Mouse (Mus musculus) right cerebral cortex, adult 18-20 months (tissue): ENCODE results near the gene Mrps14.

ENCODE experiments used
- DNase-seq: peaks from one replicate; pipeline ENCODE4 v3.0.0; 2022; ENCODE audit warnings: mixed read lengths

Mrps14 gene

DNA sequence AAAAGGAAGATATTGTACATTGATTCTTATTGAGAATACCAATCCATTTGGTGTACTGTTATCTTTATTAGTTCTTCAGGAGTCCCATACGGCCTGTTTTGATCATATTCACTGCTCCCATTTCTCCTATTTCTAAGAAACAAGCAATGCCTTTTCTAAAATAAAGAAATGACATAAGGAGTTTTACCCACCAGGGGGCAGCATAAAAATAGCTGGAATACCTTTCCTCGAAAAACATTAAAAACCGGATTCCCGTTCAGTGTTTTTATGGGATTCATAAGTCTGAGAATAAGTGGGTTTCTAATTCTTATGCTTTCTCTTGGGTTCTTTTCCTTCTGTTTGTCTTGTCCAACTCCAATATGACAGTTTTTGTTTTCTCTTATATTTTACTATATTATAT lies 36.0 kb downstream of the Mrps14 start:
- DNase-seq: no peak

DNA sequence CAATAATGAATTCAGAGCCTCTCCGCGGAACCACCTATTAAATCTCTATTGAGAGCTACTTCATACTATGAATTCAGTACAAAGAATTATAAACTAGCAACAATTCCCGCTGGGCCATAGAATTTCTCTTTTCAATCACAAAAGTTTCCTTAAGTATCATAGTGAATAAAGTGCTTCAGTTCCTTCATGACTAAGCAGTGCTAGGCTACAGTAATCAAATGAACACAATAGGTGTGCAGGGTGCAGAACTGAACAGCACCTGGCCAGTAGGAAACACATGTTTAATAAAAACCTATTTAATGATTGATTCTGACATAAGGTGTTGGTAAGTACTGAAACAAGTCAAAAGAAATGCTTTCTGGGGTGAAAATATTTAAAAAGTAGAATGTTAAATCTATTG lies 37.1 kb downstream of the Mrps14 start:
- DNase-seq: no peak

DNA sequence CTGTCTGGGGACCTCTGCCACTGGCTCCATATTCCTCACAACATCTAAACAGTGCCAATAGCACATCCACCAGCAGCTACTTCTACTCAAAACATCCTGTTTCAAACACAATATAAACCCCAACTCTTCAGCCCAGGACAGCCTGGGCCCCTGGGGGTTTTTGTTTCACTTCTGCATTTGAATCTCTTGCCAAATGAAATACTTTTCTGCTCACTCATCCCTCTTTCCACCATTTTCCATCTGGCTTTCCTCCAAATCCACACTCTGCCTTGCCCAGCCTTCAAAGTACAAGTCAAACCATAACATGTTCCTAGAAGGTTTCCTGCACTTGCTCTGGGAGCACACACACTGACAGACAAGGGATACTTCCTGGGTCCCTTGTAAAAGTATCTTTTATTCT lies 38.9 kb downstream of the Mrps14 start:
- no peak for DNase-seq

DNA sequence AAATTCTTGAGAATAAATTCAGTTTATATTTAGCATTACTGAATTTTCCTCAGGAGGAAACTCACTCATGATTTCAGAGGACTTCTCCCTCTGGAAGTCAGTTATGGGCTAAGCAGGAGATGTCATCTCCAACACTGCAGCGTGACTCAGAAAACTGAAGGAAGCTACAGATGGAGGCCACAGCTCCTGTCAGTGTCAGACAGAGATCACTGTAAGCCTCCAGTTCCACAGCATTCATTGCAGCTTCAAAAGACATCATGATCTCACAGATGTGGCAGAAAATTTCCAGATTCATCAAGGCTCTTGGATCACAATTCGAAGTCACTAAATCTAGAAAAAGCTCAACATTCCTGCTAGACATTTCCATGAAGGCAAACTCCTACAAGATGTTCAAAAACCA lies 43.0 kb downstream of the Mrps14 start:
- DNase-seq: no peak

DNA sequence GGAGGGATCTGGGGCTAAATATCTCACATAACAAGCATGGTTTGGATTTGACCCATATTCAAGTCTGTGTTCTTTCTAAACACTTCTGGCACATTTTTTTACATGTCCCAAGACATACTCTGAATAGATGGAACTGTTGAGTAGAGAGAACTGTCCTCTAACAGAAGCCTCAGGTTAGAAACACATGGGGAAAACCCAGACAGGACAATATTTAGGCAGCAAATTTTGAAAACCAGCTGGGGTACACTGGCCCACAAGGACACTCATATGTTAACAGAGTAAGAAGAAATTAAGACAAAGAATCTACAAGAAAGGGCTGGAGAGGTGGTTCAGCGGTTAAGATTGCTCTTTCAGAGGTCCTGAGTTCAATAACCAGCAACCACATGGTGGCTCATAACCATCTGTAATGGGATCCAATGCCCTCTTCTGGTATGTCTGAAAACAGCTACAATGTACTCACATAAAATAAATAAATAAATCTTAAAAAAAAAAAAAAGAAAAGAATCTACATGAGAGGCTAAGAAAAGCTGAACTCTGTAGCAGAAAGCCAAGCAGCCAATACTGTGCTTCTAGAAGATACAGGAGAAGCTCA lies 43.9 kb downstream of the Mrps14 start:
- no peak for DNase-seq

DNA sequence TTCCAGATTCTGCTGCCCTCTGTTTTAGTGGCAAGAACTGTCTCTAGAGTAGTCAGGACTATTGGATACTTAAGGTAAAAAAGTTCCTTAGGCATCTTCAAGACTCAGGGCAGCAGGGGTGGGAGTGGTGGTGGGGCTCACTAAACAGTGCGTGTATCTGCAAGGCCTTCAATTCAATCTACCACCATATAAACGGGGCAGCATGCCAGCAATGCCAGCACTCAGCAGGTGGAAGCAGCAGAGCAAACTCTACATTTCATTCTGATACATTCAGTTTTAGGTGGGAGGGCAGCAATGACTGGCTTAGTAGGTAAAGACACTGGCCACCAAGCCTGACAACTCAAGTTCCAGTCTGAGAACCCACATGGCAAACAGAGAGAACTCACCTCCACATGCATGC lies 45.1 kb downstream of the Mrps14 start:
- DNase-seq: no peak

DNA sequence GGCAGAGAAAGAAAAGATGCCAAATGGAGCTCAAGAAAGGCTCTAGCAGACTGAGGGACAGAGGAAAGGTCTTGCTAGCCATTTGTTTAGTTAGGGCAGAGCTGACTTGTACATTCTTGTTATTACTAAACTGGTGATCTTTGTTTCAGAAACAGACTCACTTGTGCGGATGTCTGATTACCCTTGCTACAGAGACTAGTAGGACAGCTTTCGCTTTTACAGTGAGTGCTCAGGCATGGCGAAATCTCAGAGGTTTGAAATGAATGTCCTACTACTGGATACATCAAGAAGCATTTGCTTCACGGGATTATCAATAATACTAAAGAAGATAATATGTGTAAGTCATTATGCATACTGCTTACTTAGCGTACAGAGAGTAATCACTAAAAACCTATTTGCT lies 49.7 kb downstream of the Mrps14 start:
- no peak for DNase-seq

DNA sequence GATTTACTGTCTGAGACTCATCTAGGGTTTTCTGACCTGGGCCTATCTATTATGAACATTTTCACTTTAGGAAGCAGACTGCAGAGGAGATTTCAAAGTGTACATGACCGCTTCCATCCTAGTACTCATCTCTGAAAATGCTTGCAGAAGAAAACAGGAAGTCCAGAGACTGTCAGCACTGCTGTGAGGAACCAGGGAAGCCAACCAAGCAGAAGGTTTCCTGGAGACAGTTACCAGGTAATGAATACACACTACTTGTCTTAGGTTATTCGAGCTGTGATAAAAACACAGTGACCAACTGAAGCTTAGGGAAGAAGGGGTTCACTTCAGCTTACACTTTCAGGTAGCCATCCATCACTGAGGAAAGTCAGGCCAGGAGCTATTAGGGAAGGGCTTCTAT lies 50.9 kb downstream of the Mrps14 start:
- no peak for DNase-seq

DNA sequence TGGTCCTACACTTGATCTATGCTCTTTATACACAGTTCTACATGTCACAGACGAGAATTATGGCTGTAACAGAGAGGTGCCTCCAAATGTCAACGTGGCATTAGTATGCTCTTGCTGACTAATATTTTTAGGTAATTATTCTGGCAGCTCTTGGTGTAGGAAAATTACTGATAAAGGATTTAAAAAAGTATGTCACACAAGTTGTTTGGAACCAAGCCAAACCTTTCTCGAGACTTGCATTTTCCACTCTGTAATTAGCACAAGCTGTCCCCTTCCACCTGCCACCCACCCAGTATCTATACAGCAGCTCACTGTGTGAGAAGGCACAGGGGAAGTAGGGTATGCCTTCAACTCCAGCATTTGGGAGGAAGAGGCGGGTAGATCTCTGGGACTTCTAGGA lies 51.8 kb downstream of the Mrps14 start:
- DNase-seq: peak; percentile 37

DNA sequence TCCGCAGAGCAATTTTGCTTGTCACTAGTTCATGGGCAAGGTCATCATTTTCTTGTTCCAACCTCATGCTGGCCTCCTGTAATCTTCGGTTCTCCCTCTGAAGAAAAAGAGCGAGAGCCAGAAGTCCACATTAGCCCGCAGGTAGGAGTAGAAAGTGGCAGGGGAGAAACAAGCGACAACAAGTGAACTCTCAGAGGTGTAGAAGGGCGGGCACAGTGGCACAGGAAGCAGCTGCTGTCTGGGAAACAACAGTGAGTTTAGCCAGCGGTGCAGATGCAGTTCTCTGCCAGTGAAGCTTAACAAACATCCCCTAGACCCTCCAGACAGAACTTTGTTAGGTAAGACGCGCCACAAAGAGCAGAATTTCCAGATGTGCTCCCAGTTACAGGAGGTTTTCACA lies 52.5 kb downstream of the Mrps14 start:
- no peak for DNase-seq

DNA sequence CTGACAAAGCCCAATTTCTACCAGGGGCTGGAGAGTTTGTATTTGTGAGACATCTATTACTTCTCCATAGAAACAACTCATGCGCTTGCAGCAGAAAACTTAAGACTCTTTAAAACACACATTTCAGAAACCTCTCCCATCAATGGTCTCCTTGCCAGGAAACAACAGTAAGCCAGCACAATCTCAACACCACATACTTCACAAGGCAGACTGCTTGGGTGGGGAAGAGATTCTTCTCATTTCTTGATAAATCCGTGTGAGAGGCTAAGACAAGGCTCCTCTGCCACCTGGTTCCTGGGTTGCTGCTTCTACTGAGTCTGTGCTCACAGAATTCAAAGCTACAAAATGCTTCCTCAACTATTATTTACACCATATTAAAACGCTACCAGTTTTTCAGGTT lies 54.8 kb downstream of the Mrps14 start:
- no peak for DNase-seq

DNA sequence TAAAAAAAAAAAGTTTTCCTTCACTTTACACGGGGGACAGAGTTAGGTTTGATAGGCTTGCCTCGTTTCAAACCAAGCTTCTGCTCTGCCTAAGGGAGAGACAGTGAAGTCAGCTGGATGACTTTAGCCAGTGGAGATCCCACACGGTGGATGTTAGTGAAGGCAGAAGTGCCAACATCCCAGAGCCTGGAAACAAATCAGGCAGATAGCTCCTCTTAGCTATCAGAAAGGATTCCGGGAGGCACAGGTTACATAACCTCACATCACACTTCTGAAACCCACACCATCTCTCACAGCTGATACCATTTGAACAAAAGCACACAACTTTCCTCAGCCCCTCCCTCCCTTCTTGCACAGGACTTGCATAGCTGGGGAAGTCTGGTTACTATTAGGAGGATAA lies 55.8 kb downstream of the Mrps14 start:
- no peak for DNase-seq

DNA sequence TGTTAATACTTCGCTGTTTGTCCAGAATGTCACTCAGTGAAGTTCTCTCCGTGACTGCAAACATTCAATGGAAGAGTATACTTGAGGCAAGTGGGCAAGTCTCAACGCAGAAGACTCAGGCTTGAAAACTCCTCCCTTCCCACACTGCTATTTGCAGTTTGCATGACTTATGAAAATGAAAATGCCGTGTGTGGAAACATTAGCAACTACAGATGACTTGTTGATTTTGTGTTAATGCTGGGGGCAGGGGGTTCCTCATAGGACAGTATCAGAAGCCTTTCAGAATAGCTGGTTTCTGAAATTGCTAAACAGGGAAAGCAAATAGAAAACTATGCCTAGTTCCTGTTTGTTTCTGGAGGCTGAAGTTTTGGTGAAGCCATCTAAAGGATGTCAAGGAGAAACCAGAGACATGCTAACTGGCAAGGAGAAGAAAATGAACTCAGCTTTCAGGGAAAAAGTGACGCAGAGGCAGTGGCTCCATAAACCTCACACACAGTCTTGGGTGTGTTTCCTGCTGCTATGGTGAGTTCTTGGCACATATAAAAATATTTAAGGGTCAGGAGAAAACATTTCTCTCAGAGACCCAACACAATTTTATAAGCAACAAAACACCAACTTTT lies 56.5 kb downstream of the Mrps14 start:
- no peak for DNase-seq
